In the genomic region with DNA sequence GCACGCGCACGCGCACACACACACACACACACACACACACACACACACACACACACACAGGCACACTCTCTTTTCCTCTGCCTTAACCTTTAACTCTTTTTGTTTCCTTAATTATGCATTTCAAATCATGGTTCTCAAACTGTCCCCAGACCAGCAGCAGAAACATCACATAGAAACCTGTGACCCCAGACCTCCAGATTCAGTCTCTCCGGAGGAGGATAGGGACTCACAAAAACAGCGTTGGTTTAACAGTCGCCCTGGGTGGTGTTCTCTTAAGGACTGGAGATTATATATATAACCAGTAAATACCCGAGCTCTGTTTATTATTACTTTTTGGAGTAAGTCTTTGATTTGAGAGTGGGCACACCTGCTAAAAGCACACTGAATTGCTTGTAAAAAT, we compare ENCODE assay signal across 17 mouse cellular contexts. TPM values are rescaled to one million over a fixed set of nuclear protein-coding genes. Genes with fewer than 3 reads are reported as not detected.
DNase-seq lines count a peak whose midpoint lies in the region; ATAC-seq and TF ChIP-seq lines count a peak whose summit lies in the region.
"Had no signal": no experiment of that assay in that cellular context is flagged by ENCODE, and none has a peak within 500 bp of the region (broad histone marks: within the 10 kb centered on the region; RNA-seq: fewer than 3 reads in every experiment).

No protein-coding gene starts in this region.

- no peak for ATAC-seq in heart, embryonic 13.5 days (ENCODE audit: extremely low read depth, insufficient number of reproducible peaks, low FRiP score, low TSS enrichment)
- no peak for ATAC-seq in lung, embryonic 14.5 days (ENCODE audit: insufficient read depth)
- no peak for ATAC-seq in heart, postnatal 0 days (ENCODE audit: insufficient read depth, low read depth)

- peaks cover 81% of the 10 kb centered on the region for H3K27me3 ChIP-seq in heart, embryonic 13.5 days (replicated peaks)
- H3K27me3 ChIP-seq in lung, embryonic 14.5 days (ENCODE audit: insufficient read depth, low read length): peaks cover 32% of the 10 kb centered on the region
- H3K27me3 ChIP-seq in heart, postnatal 0 days (ENCODE audit: control insufficient read depth, insufficient read depth, low read length): peaks cover 74% of the 10 kb centered on the region

- peak overlapping the region; percentile 67 for H3K4me2 ChIP-seq in heart, embryonic 13.5 days
- H3K4me2 ChIP-seq in lung, embryonic 14.5 days: peak overlapping the region; percentile 67
- 0 out of 2 replicates have a peak overlapping the region, but pooled peaks have one; percentile 7 for H3K4me2 ChIP-seq in heart, postnatal 0 days (ENCODE audit: low read depth, low read length)

- H3K9ac ChIP-seq in heart, embryonic 13.5 days: no peak overlapping the region
- H3K9ac ChIP-seq in lung, embryonic 14.5 days: no peak overlapping the region
- no peak overlapping the region for H3K9ac ChIP-seq in heart, postnatal 0 days (replicated peaks; ENCODE audit: low read depth, low read length)
- H3K9ac ChIP-seq: embryonic facial prominence, embryonic 15.5 days; forebrain, embryonic 12.5 days had no signal

- no peaks in the 10 kb centered on the region for H3K9me3 ChIP-seq in heart, embryonic 13.5 days
- H3K9me3 ChIP-seq in lung, embryonic 14.5 days (ENCODE audit: low read depth, low read length): no peaks in the 10 kb centered on the region
- no peaks in the 10 kb centered on the region for H3K9me3 ChIP-seq in heart, postnatal 0 days (replicated peaks; ENCODE audit: control insufficient read depth, low read length)
- H3K9me3 ChIP-seq: embryonic facial prominence, embryonic 15.5 days; forebrain, embryonic 12.5 days; G1E had no signal

- TF ChIP-seq EP300 in heart, postnatal 0 days (IDR thresholded peaks at IDR 0.05; ENCODE audit: low read depth): no peak

- H3K4me3 ChIP-seq in heart, embryonic 13.5 days: peak overlapping the region; percentile 45; the same call in 1 of the 2 replicates
- H3K4me3 ChIP-seq in lung, embryonic 14.5 days (ENCODE audit: low read depth, low read length): no peak overlapping the region
- H3K4me3 ChIP-seq in heart, postnatal 0 days (ENCODE audit: low read depth, low read length): no peak overlapping the region
- H3K4me3 ChIP-seq: embryonic facial prominence, embryonic 15.5 days had no signal

- no peak for TF ChIP-seq CTCF in lung, embryonic 14.5 days (IDR thresholded peaks at IDR 0.05; ENCODE audit: low read depth)
- no peak for TF ChIP-seq CTCF in heart, postnatal 0 days (IDR thresholded peaks at IDR 0.05; ENCODE audit: low read depth)

- 1% methylated on average over 4 of the region's 8 CpGs for WGBS in heart, embryonic 13.5 days
- WGBS in lung, embryonic 14.5 days: 2% methylated on average over 5 of the region's 8 CpGs
- under 1% methylated on average over 4 of the region's 8 CpGs for WGBS in heart, postnatal 0 days

- no peak for DNase-seq in heart, postnatal 4 days
- DNase-seq in lung, embryonic 14.5 days: peak; percentile 42
- DNase-seq in lung, postnatal 25 days (ENCODE audit: low spot score): no peak
- DNase-seq in heart, postnatal 0 days (ENCODE audit: low spot score): no peak
- DNase-seq in retina, postnatal 1 day: peak; percentile 16
- no peak for DNase-seq in cerebellum, postnatal 25 days
- DNase-seq: adrenal gland, postnatal 14 days; cerebellum, postnatal 14 days; layer of hippocampus, adult 9-11 months; thymus, adult 18-20 months had no signal

- peaks cover 29% of the 10 kb centered on the region for H3K4me1 ChIP-seq in heart, embryonic 13.5 days
- no peaks in the 10 kb centered on the region for H3K4me1 ChIP-seq in lung, embryonic 14.5 days (ENCODE audit: insufficient read depth)
- H3K4me1 ChIP-seq in heart, postnatal 0 days (ENCODE audit: control insufficient read depth, insufficient read depth): no peaks in the 10 kb centered on the region

- H3K27ac ChIP-seq in heart, embryonic 13.5 days (replicated peaks): peak overlapping the region; percentile 56
- no peak overlapping the region for H3K27ac ChIP-seq in lung, embryonic 14.5 days (ENCODE audit: low read depth)
- H3K27ac ChIP-seq in heart, postnatal 0 days (ENCODE audit: low read depth): no peak overlapping the region
- H3K27ac ChIP-seq: embryonic facial prominence, embryonic 15.5 days; forebrain, embryonic 12.5 days; macrophage had no signal

- H3K36me3 ChIP-seq in heart, embryonic 13.5 days: no peaks in the 10 kb centered on the region
- peaks cover 7% of the 10 kb centered on the region; the same call in 1 of the 2 replicates for H3K36me3 ChIP-seq in lung, embryonic 14.5 days (ENCODE audit: insufficient read depth)
- H3K36me3 ChIP-seq in heart, postnatal 0 days (replicated peaks; ENCODE audit: control insufficient read depth, insufficient read depth, low read length): no peaks in the 10 kb centered on the region
- H3K36me3 ChIP-seq: embryonic facial prominence, embryonic 15.5 days; forebrain, embryonic 12.5 days; G1E had no signal

RNA-seq across cellular contexts. Expression of a gene that starts 5.7 kb away (rescaled TPM):
- 61.7 and 63.3 TPM in 2 replicates for polyA plus RNA-seq in heart, embryonic 13.5 days (2015; fragmentation: Nextera tagmentation; extraction: Ambion mirVana)
- 10 to 100 TPM; 38.6 to 44.5 TPM for total RNA-seq in heart, postnatal 4 days (2021)
- polyA plus RNA-seq in lung, embryonic 14.5 days (2014; fragmentation: Nextera tagmentation; extraction: Ambion mirVana): 227 and 238 TPM in 2 replicates
- 17.9 and 21.9 TPM in 2 replicates for total RNA-seq in heart, postnatal 0 days (2014; rRNA removed; ENCODE audit: low replicate concordance)
- 56.0 and 56.9 TPM in 2 replicates for polyA plus RNA-seq in heart, postnatal 0 days (2015; fragmentation: Nextera tagmentation; extraction: Ambion mirVana)
- total RNA-seq: G1E; left cerebral cortex, postnatal 10 days; neutrophil, adult 5-6 weeks had no signal
- polyA plus RNA-seq: forebrain, embryonic 12.5 days; G1E; macrophage had no signal

Comparison
In these comparisons a context has a peak if more than half of its experiments do, and no peak if none do; other contexts are left out.
1. DNase-seq: peak in lung, embryonic 14.5 days (single experiment) and retina, postnatal 1 day (single experiment); none in heart, postnatal 4 days (single experiment), lung, postnatal 25 days (single experiment), heart, postnatal 0 days (single experiment) and cerebellum, postnatal 25 days (0 of 2).
2. H3K4me2 ChIP-seq: peak in every context shown above with its lines; median percentile 67 in heart, embryonic 13.5 days; 67 in lung, embryonic 14.5 days; 7 in heart, postnatal 0 days.